Mouse (Mus musculus) naive thymus-derived CD4-positive, alpha-beta T cell, adult 2 months (primary cell): ENCODE results near the gene Cmss1.
A peak's percentile ranks its signal among the peaks of the same experiment; 100 is the strongest.

Experiments
- DNase-seq: peaks from one replicate; pipeline ENCODE4 v3.0.0-alpha.2; 2011; ENCODE audit warnings: low read depth

Cmss1 gene

GRCm38 (mm10) chr16:57389566-57390251, 217.0 kb downstream of the Cmss1 start:
- no peak for DNase-seq

DNA sequence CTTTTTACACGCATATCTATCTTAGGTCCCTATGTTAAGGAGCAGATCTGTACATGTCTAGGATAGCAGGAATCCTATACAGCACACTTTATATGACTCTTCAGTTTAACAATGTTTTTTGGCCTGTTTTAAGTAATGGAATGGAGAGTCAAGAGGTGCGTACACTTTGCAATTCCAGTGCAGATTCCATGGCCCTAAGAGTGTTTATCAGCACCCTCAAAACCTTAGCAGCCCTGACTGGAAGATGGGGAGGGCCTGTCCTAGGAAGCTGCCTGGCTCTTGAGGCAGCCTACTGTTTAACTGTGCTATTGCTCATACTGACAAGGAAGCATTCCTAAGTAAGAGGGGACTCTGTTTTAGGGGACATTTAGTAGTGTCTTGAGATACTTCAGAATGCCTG, 222.4 kb downstream of the Cmss1 start:
- no peak for DNase-seq

DNA sequence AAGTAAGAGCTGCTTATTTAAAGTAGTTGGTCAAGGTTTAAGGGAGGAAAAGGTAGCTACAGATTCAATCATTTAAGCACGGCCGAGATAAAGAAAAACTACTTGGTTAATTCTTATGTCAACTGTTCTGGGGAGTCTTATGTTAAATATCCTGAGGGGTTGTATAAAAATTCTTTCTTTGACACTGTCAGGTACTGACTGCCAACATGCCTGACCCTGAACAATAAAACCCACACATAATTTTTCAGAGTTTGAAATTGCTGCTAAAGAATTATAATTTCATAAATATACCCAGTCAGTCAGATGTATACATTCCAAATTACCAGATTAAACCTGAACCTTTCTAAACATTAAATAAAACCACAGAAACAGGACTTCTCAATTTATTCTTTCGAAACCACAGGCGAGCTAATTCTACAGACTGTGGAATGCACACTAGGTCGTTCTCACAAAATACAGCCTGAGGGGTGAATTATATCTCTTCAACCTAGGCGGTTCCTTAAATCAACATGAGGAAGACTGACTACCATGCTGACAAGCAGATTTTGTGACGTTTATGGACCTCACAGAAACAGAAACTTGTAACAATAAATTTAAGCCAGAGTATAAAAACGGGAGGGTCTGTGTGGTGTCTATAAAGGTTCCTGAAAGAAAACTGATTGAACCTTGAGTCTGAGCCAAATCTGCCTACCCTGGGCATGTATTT, 223.2 kb downstream of the Cmss1 start:
- DNase-seq: no peak

DNA sequence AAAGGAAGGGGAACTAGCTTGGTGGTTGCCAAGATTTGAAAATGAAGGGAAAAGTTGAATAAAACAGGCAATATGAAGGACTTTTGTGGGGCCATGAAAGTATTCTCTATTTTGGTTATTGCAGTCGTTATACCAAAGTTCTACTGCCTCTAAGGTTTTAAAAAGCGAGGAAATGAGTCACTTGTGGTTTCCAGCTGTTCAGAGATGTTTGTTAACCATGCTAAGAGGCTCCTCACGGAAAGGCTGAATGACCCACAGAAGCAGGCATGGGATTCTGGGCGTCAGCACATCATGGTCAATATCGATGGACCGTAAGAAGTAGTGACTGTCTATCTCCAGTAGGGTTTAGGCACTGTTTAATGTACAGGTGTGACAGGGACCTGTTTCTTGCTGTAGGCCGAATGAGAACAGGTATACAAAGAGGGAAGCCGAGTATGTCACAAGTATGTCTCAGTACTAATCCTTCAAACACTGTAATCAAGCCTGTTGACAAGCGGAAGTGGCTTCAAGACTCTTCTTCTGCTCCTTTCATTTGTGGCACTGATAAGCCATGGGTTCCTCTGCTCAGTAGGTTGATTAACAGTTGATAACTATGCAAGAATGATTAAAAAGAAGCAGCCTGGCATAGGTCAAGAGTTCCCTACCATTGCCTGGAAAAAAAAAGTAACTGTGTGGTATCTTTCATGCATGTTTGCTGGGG, 227.9 kb downstream of the Cmss1 start:
- DNase-seq: no peak

DNA sequence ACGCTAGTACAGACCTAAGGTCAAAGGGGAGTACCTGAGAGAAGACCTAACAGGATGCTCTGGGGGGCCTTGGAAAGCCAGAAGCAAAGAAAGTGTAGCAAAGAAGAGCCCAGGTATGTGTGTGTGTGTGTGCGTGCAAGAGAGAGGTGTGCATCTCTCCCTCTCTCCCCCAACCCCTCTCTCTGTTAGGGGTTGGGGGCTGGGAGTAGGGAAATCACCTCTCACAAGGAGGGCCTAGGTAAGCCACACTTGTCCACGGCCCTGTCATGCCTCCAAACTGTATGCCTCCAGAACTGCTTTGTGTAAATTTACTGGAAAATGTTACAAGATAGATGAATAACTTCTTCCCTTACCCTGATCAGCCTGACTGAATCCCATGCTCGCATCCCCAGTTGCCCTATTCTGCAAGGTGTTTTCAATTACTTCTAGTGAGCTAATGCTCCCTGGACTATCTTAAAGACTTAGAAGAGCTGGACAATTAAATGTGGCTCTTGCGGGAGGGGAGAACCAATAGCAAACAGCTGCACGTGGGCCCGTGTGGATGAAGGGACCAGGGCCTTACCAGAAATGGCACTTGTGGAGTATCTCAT, 231.3 kb downstream of the Cmss1 start:
- DNase-seq: no peak

DNA sequence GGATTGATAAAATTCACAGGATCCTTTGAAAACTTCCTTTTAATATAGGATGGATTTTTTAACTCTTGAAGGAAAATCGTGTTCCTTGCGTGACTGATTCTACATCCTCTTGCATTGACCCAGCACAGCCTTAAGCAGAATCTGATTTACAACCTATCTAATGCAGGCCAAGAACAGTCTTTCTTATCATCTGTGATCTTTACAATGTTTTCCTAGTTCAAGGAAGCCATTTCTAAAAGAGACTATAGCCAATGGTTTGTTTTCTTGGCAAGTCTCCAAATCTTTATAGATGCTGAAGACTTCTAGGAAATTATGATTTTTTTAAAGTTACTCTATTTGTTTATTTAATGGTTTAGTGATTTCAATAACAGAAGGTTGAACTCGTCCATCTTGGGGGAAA, 234.5 kb downstream of the Cmss1 start:
- no peak for DNase-seq

- DNase-seq: no peak
These were observed 236.7 kb downstream of the Cmss1 start for GRCm38 (mm10) chr16:57369846-57370496.

GRCm38 (mm10) chr16:57366941-57367694, 239.5 kb downstream of the Cmss1 start:
- DNase-seq: no peak

GRCm38 (mm10) chr16:57366141-57366540, 240.5 kb downstream of the Cmss1 start:
- no peak for DNase-seq

- no peak for DNase-seq
These were observed 242.2 kb downstream of the Cmss1 start for GRCm38 (mm10) chr16:57364498-57364897.

DNA sequence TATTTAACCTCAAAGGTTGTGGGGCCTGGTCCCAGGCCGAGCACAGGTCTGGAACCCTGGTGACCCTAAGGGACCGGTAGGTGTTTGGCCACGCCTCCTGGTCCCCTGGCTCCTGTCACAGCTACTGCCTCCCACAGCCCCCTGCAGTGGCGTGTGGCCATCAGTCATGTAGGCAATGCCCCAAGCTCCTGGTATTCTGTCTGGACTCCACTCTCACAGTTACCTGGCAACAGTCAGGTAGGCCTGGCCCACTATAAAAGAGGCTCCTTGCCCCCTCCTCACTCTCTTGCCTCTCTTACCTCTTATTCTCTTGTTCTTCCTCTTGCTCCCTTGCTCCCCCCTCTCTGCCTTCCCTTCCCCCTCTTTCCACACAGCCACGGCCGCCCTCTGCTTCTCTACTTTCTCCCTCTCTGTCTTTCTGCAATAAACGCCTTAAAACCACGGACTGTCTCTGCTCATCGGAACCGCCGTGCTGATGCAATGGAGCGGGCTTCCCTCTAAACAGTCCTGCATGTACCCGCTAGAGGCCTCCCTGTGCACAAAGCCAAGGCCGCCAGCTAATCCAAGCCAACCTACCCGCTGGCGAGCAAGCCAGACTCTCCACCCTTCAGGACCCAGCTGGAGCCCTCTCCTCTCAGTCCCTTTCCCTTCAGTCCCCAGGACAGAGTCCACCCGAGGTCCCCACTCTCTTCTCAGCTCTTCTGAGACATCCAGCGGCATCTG, 243.8 kb downstream of the Cmss1 start:
- peak; percentile 5 for DNase-seq

GRCm38 (mm10) chr16:57360785-57361184, 245.9 kb downstream of the Cmss1 start:
- no peak for DNase-seq

DNA sequence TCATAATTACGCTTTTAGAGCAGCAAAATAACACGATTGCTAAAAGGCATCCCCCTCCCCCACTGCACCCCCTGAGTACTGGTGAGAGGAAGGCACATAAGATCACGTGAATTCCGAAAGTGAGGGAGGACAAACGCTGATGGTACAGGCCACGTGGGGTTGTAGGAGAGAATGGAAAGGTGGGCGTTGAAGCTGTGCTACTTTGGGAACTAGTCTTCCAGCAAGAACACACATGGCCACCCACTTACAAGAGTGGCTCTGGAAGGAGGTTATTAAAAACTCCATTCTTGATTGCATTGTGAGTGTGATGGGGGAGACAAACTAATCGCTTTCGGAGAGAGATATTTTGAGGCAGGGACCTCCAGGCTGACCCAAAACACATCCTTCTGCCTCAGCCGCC, 247.4 kb downstream of the Cmss1 start:
- no peak for DNase-seq

- no peak for DNase-seq
These were observed 249.7 kb downstream of the Cmss1 start for GRCm38 (mm10) chr16:57357011-57357410.

- DNase-seq: no peak
These were observed 250.2 kb downstream of the Cmss1 start for GRCm38 (mm10) chr16:57356454-57356853.

DNA sequence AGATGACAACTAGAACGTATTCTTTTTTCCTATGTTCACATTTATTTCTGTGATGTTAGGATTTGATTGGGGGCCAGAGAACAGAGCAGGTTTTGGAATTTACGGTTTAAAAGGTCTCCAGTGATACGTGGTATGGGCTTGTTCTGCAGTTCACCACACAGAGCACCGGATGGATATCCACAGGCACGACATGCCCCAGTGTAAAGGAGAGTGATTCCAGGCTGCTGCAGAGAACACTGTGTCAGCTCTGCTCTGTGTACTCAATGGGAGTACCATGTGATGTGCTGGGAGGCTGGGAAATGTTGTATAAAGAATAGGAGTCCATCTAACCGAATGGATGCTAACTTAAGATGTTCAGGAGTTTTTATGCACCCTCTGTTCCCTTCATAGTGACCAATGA, 252.7 kb downstream of the Cmss1 start:
- DNase-seq: no peak

DNA sequence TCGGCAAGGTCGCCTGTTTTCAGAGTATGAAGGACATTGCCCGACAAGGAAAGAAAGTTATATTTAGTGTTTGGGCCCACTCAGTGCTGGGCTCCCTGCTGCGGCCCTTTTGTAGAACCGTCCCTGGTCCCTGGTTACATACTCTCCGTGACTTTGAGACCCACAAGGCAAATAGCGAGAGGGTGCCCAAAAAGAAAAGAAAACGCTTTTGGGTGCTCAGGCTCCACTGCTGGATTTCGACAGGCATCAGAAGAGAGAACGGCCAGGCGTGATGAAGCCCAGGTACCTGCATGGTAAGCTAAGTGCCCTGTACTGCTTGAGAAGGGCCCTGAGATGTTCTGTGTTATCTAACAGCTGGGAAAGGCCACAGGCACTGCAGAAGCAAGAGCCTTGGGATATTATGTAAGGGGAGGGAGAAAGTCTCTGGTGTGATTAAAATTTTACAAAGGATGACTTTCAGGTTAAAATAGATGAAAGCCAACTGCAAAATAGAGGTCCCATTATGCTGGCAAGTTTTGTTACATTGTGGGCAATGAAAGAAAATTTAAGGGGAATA, 253.4 kb downstream of the Cmss1 start:
- DNase-seq: no peak

DNA sequence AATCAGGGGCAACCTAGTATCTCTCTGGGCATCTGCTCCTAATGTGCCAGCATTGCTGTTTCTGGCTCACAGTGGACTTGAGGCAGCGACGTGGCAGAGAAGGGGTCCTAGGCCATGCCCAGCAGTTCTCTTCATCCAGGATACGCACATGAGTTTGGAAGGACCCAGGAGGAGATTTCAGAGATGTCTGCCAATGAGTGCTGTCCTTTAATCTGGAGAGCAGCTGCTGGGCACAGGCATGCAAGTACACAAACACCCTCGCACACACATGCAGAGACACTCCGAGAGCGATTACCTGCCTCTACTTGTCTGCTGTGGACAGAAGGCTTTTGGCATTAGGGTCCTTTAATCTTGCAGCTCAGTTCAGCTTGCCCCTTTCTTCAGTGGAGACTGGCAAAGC, 253.9 kb downstream of the Cmss1 start, which contains the start of gene Filip1l:
TSS of gene Filip1l (plus strand) at position 343 of the 400 bp plus-strand sequence.
- no peak for DNase-seq

DNA sequence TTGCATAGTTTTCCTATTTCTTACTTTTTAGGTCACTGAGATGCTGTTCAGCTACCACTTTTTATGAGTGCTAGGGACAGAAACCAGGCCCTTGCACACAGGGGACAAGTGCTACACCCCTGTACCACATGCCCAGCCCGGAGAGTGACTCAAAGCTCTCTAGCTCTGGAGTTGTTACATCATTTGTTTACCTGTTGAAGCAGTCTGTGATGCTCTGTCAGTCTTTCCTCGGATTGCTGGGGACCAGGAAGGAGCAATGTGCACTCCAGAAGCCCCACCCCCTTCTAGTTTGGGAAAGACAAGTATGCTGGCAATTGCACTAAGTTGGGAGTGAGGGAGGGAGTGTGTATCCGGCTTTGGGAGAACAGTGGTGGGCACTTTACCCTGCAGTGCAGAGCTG, 257.0 kb downstream of the Cmss1 start:
- no peak for DNase-seq

DNA sequence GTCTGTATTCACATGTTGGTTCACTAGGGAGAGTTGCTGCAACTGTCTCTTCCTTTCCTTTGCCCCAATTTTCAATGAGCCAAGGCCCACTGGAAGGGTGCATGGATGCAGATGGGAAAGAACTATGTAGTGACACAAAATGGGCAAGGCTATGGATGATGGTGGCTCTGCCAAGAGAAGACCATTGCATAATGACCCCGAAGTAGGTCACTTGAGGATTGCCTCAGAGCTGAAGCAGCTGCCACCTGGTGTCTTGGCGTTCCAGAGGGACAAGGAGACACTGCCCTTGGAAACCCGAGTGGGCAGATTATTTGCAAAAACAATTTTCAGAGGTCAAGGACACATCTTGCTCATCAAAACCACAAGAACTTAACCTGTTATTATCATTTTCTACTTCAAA, 257.6 kb downstream of the Cmss1 start:
- no peak for DNase-seq
